Mouse (Mus musculus) stomach, embryonic 14.5 days (tissue): ENCODE measurements around the gene Gm21738. TPM values are rescaled to one million over a fixed set of nuclear protein-coding genes. Genes with fewer than 3 reads are reported as not detected.
"Not testable (repeated sequence)": the region's sequence is repeated elsewhere in the genome, so short reads cannot be mapped to it uniquely, and the experiment has no call there.

ENCODE experiments used
- ATAC-seq: fragments of 200-750 bp; cut with Nextera tagmentation; 2 replicates; pipeline ENCODE4 v1.8.0; 2017; ENCODE audit warnings: low read depth, moderate TSS enrichment; ENCODE audit not compliant: insufficient number of reproducible peaks, insufficient read depth, low FRiP score
- H3K27ac ChIP-seq: fragments of 300-500 bp; sonication (generic); 2 replicates; pipeline ENCODE4 v1.5.1; 2014; ENCODE audit warnings: mild to moderate bottlenecking, low read length, moderate library complexity, mixed read lengths
- H3K27me3 ChIP-seq: fragments of 300-500 bp; sonication (generic); 2 replicates; pipeline ENCODE4 v1.6.1; 2014; ENCODE audit warnings: low read length, control low read depth, mixed read lengths; ENCODE audit not compliant: control insufficient read depth, insufficient read depth
- H3K36me3 ChIP-seq: fragments of 300-500 bp; sonication (generic); 2 replicates; pipeline ENCODE4 v1.6.1; 2014; ENCODE audit warnings: mild to moderate bottlenecking, control low read depth, low read length, moderate library complexity, mixed read lengths; ENCODE audit not compliant: control insufficient read depth, insufficient read depth
- H3K4me1 ChIP-seq: fragments of 300-500 bp; sonication (generic); 2 replicates; pipeline ENCODE4 v1.6.1; 2014; ENCODE audit warnings: low read length, control low read depth, mixed read lengths; ENCODE audit not compliant: control insufficient read depth, insufficient read depth
- H3K4me2 ChIP-seq: fragments of 300-500 bp; sonication (generic); replicated peaks from 2 replicates; pipeline ENCODE4 v1.6.1; 2014; ENCODE audit warnings: low read depth, low read length, control low read depth
- H3K4me3 ChIP-seq: fragments of 300-500 bp; sonication (generic); 2 replicates; pipeline ENCODE4 v1.5.1; 2014; ENCODE audit warnings: low read depth, low read length, control low read depth
- H3K9ac ChIP-seq: fragments of 300-500 bp; sonication (generic); replicated peaks from 2 replicates; pipeline ENCODE4 v1.6.1; 2014; ENCODE audit warnings: low read depth, mild to moderate bottlenecking, control low read depth, low read length, moderate library complexity, mixed read lengths
- H3K9me3 ChIP-seq: fragments of 300-500 bp; sonication (generic); 2 replicates; pipeline ENCODE4 v1.6.1; 2016; ENCODE audit warnings: low read depth, low read length, control low read depth; ENCODE audit not compliant: control insufficient read depth
- WGBS: fragments of 180-500 bp; shearing (Covaris S2); extraction: QIAGEN DNeasy Blood & Tissue Kit; methylation state at CpG from one replicate; pipeline ENCODE4 v1.1.7; 2014; 5-methylcytosine and 5-hydroxymethylcytosine counted together
- polyA plus RNA-seq: library from polyadenylated mRNA; unstranded; fragments of >200 nt; fragmentation: Nextera tagmentation; extraction: Ambion mirVana; gene quantifications from 2 replicates; pipeline ENCODE4 v1.2.1, GENCODE M21; 2014

Gm21738 gene
- polyA plus RNA-seq = 0.71 and 0.77 TPM in 2 replicates

GRCm38 (mm10) chr14:19418830-19419229 is at the start of gene Gm21738:
TSS of gene Gm21738 (minus strand) at chr14:19418930.
- not testable (repeated sequence) for H3K4me1 ChIP-seq, H3K9me3 ChIP-seq, H3K4me3 ChIP-seq, H3K36me3 ChIP-seq, ATAC-seq, H3K9ac ChIP-seq, H3K4me2 ChIP-seq, H3K27me3 ChIP-seq, H3K27ac ChIP-seq
- 78% methylated on average over 7 of the region's 7 CpGs for WGBS

- WGBS = 79% methylated on average over 7 of the region's 7 CpGs
- not testable (repeated sequence) for H3K27me3 ChIP-seq, ATAC-seq
Observed at GRCm38 (mm10) chr14:19383741-19384140, 35.0 kb downstream of the Gm21738 start.

More at GRCm38 (mm10) chr14:19383741-19384140, 35.0 kb downstream of the Gm21738 start:
- not testable (repeated sequence) for H3K36me3 ChIP-seq, H3K9me3 ChIP-seq, H3K9ac ChIP-seq, H3K27ac ChIP-seq, H3K4me2 ChIP-seq, H3K4me3 ChIP-seq, H3K4me1 ChIP-seq

Other genes starting within 250 kb of the Gm21738 start
- gene Gm2244, start 131.0 kb upstream of the Gm21738 start, polyA plus RNA-seq = not detected in 2 replicates
- 4.6 and 4.8 TPM in 2 replicates for gene Gm2237, start 166.2 kb upstream of the Gm21738 start, polyA plus RNA-seq
- not detected in 2 replicates for gene Gm5458, start 183.7 kb upstream of the Gm21738 start, polyA plus RNA-seq